Mouse (Mus musculus): Measurements from ENCODE around the gene Tbc1d24.

- TF ChIP-seq GATA1 (IDR thresholded peaks at IDR 0.05; ENCODE audit: borderline replicate concordance, low read length) (no peak), FLI1 (IDR thresholded peaks at IDR 0.05; ENCODE audit: low read length) (no peak)
Measured at GRCm38 (mm10) chr17:24151890-24152563, 53.3 kb downstream of the Tbc1d24 start.

Data from megakaryocyte, embryonic 14.5 days (primary cell).